Mouse (Mus musculus): Measurements from ENCODE around the gene Pgpep1.

The Pgpep1 gene

GRCm38 (mm10) chr8:70632346-70632892 lies 27.8 kb downstream of the Pgpep1 start, which contains the start of gene Gdf15:
Gene Gdf15, minus strand, starts transcription at chr8:70632456.
- DNase-seq (ENCODE audit: low read depth), result no peak

- no peak for DNase-seq (ENCODE audit: low read depth)
These were observed 28.8 kb downstream of the Pgpep1 start for GRCm38 (mm10) chr8:70631436-70631835.

GRCm38 (mm10) chr8:70630532-70631381 lies 29.4 kb downstream of the Pgpep1 start:
- peak; percentile 42 for DNase-seq (ENCODE audit: low read depth)

GRCm38 (mm10) chr8:70629574-70630531 lies 30.3 kb downstream of the Pgpep1 start:
- peak; percentile 95 for DNase-seq (ENCODE audit: low read depth)

GRCm38 (mm10) chr8:70628986-70629490 lies 31.1 kb downstream of the Pgpep1 start:
- no peak for DNase-seq (ENCODE audit: low read depth)

- no peak for DNase-seq (ENCODE audit: low read depth)
These were observed 33.1 kb downstream of the Pgpep1 start for GRCm38 (mm10) chr8:70627041-70627440.

- DNase-seq (ENCODE audit: low read depth), result peak; percentile 85
These were observed 35.1 kb downstream of the Pgpep1 start for GRCm38 (mm10) chr8:70625104-70625503.

GRCm38 (mm10) chr8:70622220-70622619 lies 38.0 kb downstream of the Pgpep1 start:
- no peak for DNase-seq (ENCODE audit: low read depth)

GRCm38 (mm10) chr8:70618888-70619334 lies 41.3 kb downstream of the Pgpep1 start:
- peak; percentile 87 for DNase-seq (ENCODE audit: low read depth)

- DNase-seq (ENCODE audit: low read depth), result no peak
These were observed 42.2 kb downstream of the Pgpep1 start for GRCm38 (mm10) chr8:70617985-70618384.

- DNase-seq (ENCODE audit: low read depth), result peak; percentile 21
These were observed 43.5 kb downstream of the Pgpep1 start for GRCm38 (mm10) chr8:70616645-70617044.

- no peak for DNase-seq (ENCODE audit: low read depth)
These were observed 44.3 kb downstream of the Pgpep1 start, which contains the start of gene Lrrc25 for GRCm38 (mm10) chr8:70615894-70616293. Gene Lrrc25, plus strand, starts transcription at chr8:70616155.

GRCm38 (mm10) chr8:70615281-70615680 lies 44.9 kb downstream of the Pgpep1 start:
- no peak for DNase-seq (ENCODE audit: low read depth)

GRCm38 (mm10) chr8:70614469-70614868 lies 45.7 kb downstream of the Pgpep1 start:
- DNase-seq (ENCODE audit: low read depth), result no peak

- no peak for DNase-seq (ENCODE audit: low read depth)
These were observed 46.4 kb downstream of the Pgpep1 start for GRCm38 (mm10) chr8:70613763-70614162.

GRCm38 (mm10) chr8:70611849-70612248 lies 48.3 kb downstream of the Pgpep1 start:
- DNase-seq (ENCODE audit: low read depth), result peak; percentile 95

- peak; percentile 90 for DNase-seq (ENCODE audit: low read depth)
These were observed 49.1 kb downstream of the Pgpep1 start for GRCm38 (mm10) chr8:70610796-70611771.

GRCm38 (mm10) chr8:70609849-70610795 lies 50.1 kb downstream of the Pgpep1 start:
- DNase-seq (ENCODE audit: low read depth), result peak; percentile 98

- DNase-seq (ENCODE audit: low read depth), result peak; percentile 95
These were observed 50.8 kb downstream of the Pgpep1 start for GRCm38 (mm10) chr8:70609368-70609848.

Data from induced T-regulatory cell, adult 2 months (primary cell).